Mouse (Mus musculus) cortical plate, adult 2 months (tissue): ENCODE measurements around the gene Hist1h2ba.

Source experiments
- CTCF ChIP-seq: fragments of 200-500 bp; IDR thresholded peaks from 2 replicates; pipeline ENCODE4 v1.5.1; 2011; ENCODE audit warnings: mild to moderate bottlenecking, control low read depth, low read length; ENCODE audit not compliant: insufficient read depth; ENCODE audit errors: extremely low read depth
- POLR2A ChIP-seq: fragments of 200-500 bp; IDR thresholded peaks from 2 replicates; pipeline ENCODE4 v1.6.1; 2011; ENCODE audit warnings: mild to moderate bottlenecking, low read length, control low read depth; ENCODE audit not compliant: insufficient read depth; ENCODE audit errors: extremely low read depth

GRCm38 (mm10) chr13:23910121-23910520 is 23.8 kb downstream of the Hist1h2ba start:
- TF ChIP-seq POLR2A (no peak), CTCF (no peak)
